Mouse (Mus musculus) kidney, embryonic 14.5 days (tissue): ENCODE data around the gene Edf1. TPM values are rescaled to one million over a fixed set of nuclear protein-coding genes. Genes with fewer than 3 reads are reported as not detected.

Source experiments
- ATAC-seq: fragments of 200-750 bp; cut with Nextera tagmentation; 2 replicates; pipeline ENCODE4 v1.8.0; 2017; ENCODE audit warnings: moderate number of reproducible peaks, mild to moderate bottlenecking, moderate TSS enrichment, moderate library complexity; ENCODE audit not compliant: low FRiP score, low TSS enrichment
- H3K27ac ChIP-seq: fragments of 300-500 bp; sonication (generic); 2 replicates; pipeline ENCODE4 v1.5.1; 2014; ENCODE audit warnings: low read depth, mild to moderate bottlenecking, low read length, moderate library complexity, mixed read lengths
- H3K27me3 ChIP-seq: fragments of 300-500 bp; sonication (generic); 2 replicates; pipeline ENCODE4 v1.6.1; 2014; ENCODE audit warnings: mild to moderate bottlenecking, low read length; ENCODE audit not compliant: control insufficient read depth, insufficient read depth
- H3K36me3 ChIP-seq: fragments of 300-500 bp; sonication (generic); 2 replicates; pipeline ENCODE4 v1.6.1; 2014; ENCODE audit warnings: low read length, mixed read lengths; ENCODE audit not compliant: control insufficient read depth, insufficient read depth
- H3K4me1 ChIP-seq: fragments of 300-500 bp; sonication (generic); 2 replicates; pipeline ENCODE4 v1.6.1; 2014; ENCODE audit warnings: low read length, mixed read lengths; ENCODE audit not compliant: control insufficient read depth, insufficient read depth
- H3K4me2 ChIP-seq: fragments of 300-500 bp; sonication (generic); replicated peaks from 2 replicates; pipeline ENCODE4 v1.6.1; 2014; ENCODE audit warnings: low read depth, mild to moderate bottlenecking, low read length
- H3K4me3 ChIP-seq: fragments of 300-500 bp; sonication (generic); 2 replicates; pipeline ENCODE4 v1.5.1; 2014; ENCODE audit warnings: mild to moderate bottlenecking, low read length
- H3K9ac ChIP-seq: fragments of 300-500 bp; sonication (generic); 2 replicates; pipeline ENCODE4 v1.6.1; 2014; ENCODE audit warnings: low read depth, mild to moderate bottlenecking, low read length, moderate library complexity
- H3K9me3 ChIP-seq: fragments of 300-500 bp; sonication (generic); 2 replicates; pipeline ENCODE4 v1.6.1; 2016; ENCODE audit warnings: low read length; ENCODE audit not compliant: control insufficient read depth
- WGBS: fragments of 180-500 bp; shearing (Covaris S2); extraction: QIAGEN DNeasy Blood & Tissue Kit; methylation state at CpG from one replicate; pipeline ENCODE4 v1.1.7; 2014; 5-methylcytosine and 5-hydroxymethylcytosine counted together
- polyA plus RNA-seq: library from polyadenylated mRNA; unstranded; fragments of >200 nt; fragmentation: Nextera tagmentation; extraction: Ambion mirVana; gene quantifications from 2 replicates; pipeline ENCODE4 v1.2.1, GENCODE M21; 2014

Edf1 gene
- polyA plus RNA-seq, 1 experiment from 2014 or later, result 314 TPM

DNA sequence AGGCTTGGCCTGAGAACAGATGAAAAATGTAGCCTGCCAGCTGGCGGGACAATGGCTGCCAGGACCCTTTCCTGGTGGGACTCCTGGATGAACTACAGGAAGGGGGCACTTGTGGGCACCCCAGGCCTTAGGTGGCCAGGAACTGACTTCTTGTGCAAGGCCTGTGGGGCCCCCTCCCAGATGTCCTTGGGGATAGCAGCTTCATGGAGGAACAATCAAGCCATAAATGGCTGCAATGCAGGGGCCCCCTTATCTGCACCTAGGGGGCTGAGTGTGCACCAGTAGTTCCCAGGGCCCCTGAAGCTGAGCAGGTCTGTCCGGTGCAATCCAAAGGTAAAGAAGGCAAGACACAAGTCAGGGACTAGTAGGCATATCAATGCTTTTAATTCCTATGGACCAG is 15.4 kb downstream of the Edf1 start:
- no peak overlapping the region for H3K4me2 ChIP-seq
- H3K27ac ChIP-seq, result no peak overlapping the region
- H3K9ac ChIP-seq, result no peak overlapping the region
- no peak overlapping the region for H3K4me3 ChIP-seq
- ATAC-seq, result no peak
- H3K9me3 ChIP-seq, result peaks cover 2% of the 10 kb centered on the region; the same call in 1 of the 2 replicates
- WGBS, result 93% methylated on average over 2 of the region's 2 CpGs
- peaks cover 26% of the 10 kb centered on the region for H3K4me1 ChIP-seq
- peaks cover 29% of the 10 kb centered on the region for H3K36me3 ChIP-seq
- peaks cover 25% of the 10 kb centered on the region for H3K27me3 ChIP-seq

- Histone ChIP-seq H3K4me3 (peak overlapping the region; percentile 58), H3K36me3 (peaks cover 19% of the 10 kb centered on the region), H3K4me1 (peaks cover 31% of the 10 kb centered on the region), H3K27me3 (peaks cover 36% of the 10 kb centered on the region), H3K9me3 (peaks cover 2% of the 10 kb centered on the region; the same call in 1 of the 2 replicates), H3K4me2 (peak overlapping the region; percentile 83), H3K27ac (peak overlapping the region; percentile 82; the same call in 1 of the 2 replicates), H3K9ac (peak overlapping the region; percentile 51)
- 20% methylated on average over 11 of the region's 11 CpGs for WGBS
- peak; percentile 1; the same call in 1 of the 2 replicates for ATAC-seq
These were observed 16.5 kb downstream of the Edf1 start for GRCm38 (mm10) chr2:25574136-25574535.

- peaks cover 37% of the 10 kb centered on the region for H3K4me1 ChIP-seq
- WGBS, result under 1% methylated on average over 43 of the region's 45 CpGs
These were observed 17.2 kb downstream of the Edf1 start, which contains the start of the genes Mamdc4 and Phpt1 for GRCm38 (mm10) chr2:25574579-25575431. Mamdc4 (minus strand) TSS chr2:25574845. Phpt1 (minus strand) TSS chr2:25575224.

DNA sequence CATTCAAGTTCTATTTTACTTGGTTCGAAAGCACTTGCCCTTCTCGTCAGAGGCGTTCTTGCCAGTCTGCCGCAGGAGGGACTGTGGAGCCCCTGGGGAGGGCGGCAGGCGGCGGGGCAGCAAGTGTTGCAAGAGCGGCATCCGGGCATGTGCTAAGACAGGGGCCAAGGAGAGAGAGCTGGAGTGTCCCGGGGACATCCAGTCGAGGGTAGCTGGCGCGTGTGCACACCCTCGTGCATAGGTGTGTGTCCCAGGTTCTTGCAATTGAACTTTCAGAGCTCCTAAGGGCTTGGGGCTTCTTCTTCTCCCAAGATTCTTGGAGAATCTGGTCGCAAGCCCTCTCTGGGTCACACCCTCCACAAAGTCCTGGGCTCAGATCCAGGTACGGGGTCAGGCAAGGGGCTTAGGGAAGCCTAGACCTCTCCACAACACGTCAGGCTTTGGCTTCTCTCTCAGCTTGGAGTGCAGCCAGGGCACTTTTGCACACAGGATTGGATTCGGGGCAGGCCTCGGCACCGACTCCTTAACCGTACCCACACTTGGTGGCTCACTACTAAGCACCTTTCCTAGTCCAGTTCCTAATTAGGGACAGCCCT is 17.9 kb downstream of the Edf1 start:
- H3K9ac ChIP-seq, result peak overlapping the region; percentile 51
- H3K9me3 ChIP-seq, result peaks cover 2% of the 10 kb centered on the region; the same call in 1 of the 2 replicates
- peak overlapping the region; percentile 58 for H3K4me3 ChIP-seq
- peaks cover 5% of the 10 kb centered on the region; the same call in 1 of the 2 replicates for H3K36me3 ChIP-seq
- peaks cover 40% of the 10 kb centered on the region for H3K4me1 ChIP-seq
- 18% methylated on average over 21 of the region's 21 CpGs for WGBS
- no peak for ATAC-seq
- peak overlapping the region; percentile 59 for H3K4me2 ChIP-seq
- H3K27ac ChIP-seq, result peak overlapping the region; percentile 82; the same call in 1 of the 2 replicates
- peaks cover 50% of the 10 kb centered on the region for H3K27me3 ChIP-seq

More at GRCm38 (mm10) chr2:25574579-25575431, 17.2 kb downstream of the Edf1 start, which contains the start of the genes Mamdc4 and Phpt1:
- peaks cover 42% of the 10 kb centered on the region for H3K27me3 ChIP-seq
- peaks cover 12% of the 10 kb centered on the region; the same call in 1 of the 2 replicates for H3K36me3 ChIP-seq
- ATAC-seq, result peak; percentile 97
- H3K4me2 ChIP-seq, result peak within 1 kb of the TSS; percentile 83
- H3K9me3 ChIP-seq, result peaks cover 2% of the 10 kb centered on the region; the same call in 1 of the 2 replicates
- peak within 1 kb of the TSS; percentile 51 for H3K9ac ChIP-seq
- peak within 1 kb of the TSS; percentile 82 for H3K27ac ChIP-seq
- peak within 1 kb of the TSS; percentile 58 for H3K4me3 ChIP-seq

- 77% methylated on average over 16 of the region's 16 CpGs for WGBS
- no peak overlapping the region for H3K27ac ChIP-seq
- H3K27me3 ChIP-seq, result peaks cover 56% of the 10 kb centered on the region
- H3K4me2 ChIP-seq, result peak overlapping the region; percentile 59; the same call in 1 of the 2 replicates
- no peak for ATAC-seq
- no peaks in the 10 kb centered on the region; the same call in 1 of the 2 replicates for H3K36me3 ChIP-seq
- 0 out of 2 replicates have a peak overlapping the region, but pooled peaks have one; percentile 58 for H3K4me3 ChIP-seq
- peaks cover 40% of the 10 kb centered on the region for H3K4me1 ChIP-seq
- H3K9ac ChIP-seq, result peak overlapping the region; percentile 51; the same call in 1 of the 2 replicates
- H3K9me3 ChIP-seq, result peaks cover 2% of the 10 kb centered on the region; the same call in 1 of the 2 replicates
These were observed 18.6 kb downstream of the Edf1 start for GRCm38 (mm10) chr2:25576028-25576850.

- Histone ChIP-seq H3K27me3 (peaks cover 56% of the 10 kb centered on the region), H3K9ac (0 out of 2 replicates have a peak overlapping the region, but pooled peaks have one; percentile 23), H3K4me3 (peak overlapping the region; percentile 22), H3K36me3 (no peaks in the 10 kb centered on the region; the same call in 1 of the 2 replicates), H3K27ac (no peak overlapping the region), H3K4me1 (peaks cover 45% of the 10 kb centered on the region), H3K4me2 (peak overlapping the region; percentile 36), H3K9me3 (peaks cover 2% of the 10 kb centered on the region; the same call in 1 of the 2 replicates)
- WGBS, result 15% methylated on average over 92 of the region's 92 CpGs
- ATAC-seq, result no peak
These were observed 19.6 kb downstream of the Edf1 start for GRCm38 (mm10) chr2:25576965-25577891.

DNA sequence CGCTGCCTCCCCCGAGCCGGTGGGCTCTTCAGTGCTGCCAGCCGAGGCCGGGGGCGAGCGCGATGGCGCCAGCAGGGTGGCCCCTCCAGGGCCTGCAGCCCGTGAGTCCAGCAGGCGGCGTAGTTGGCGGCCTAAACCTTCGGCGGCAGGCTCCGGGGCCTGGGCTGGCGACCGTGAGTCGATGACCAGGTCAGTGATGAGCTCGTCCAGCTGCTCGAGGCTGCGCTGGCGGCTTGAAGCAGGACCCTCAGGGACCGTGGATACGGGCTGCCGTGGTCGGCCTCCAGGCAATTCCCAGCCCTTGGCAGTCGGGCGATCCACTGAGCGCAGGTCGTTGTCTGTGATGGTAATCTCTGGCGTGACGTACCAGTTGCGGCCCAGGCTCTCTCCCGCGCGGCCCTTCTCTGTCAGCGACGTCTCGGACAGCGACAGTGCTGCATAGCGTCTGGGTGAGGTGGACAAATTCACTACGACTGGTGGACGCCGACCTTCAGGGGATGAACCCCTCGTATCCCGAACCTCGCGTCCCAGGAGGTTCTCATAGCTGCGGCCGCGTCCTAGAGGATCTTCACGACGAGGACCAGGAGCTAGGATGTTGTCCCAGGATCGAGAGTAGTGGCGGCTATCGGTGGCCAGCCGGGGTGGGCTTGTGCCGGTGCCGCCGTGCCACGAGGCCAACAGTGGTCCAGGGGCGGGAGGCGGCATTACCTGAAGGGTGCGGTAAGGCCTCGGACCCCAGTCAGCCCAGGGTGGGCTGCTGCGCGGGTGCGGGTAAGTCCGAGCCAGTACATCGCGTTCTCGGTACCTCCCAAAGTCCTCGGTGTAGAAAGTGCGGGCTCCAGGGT is 20.5 kb downstream of the Edf1 start:
- H3K36me3 ChIP-seq, result peaks cover 4% of the 10 kb centered on the region
- H3K4me2 ChIP-seq, result peak overlapping the region; percentile 36
- 6% methylated on average over 70 of the region's 75 CpGs for WGBS
- ATAC-seq, result no peak
- peak overlapping the region; percentile 22 for H3K4me3 ChIP-seq
- H3K9me3 ChIP-seq, result peaks cover 2% of the 10 kb centered on the region; the same call in 1 of the 2 replicates
- peaks cover 56% of the 10 kb centered on the region for H3K27me3 ChIP-seq
- 0 out of 2 replicates have a peak overlapping the region, but pooled peaks have one; percentile 23 for H3K9ac ChIP-seq
- peaks cover 52% of the 10 kb centered on the region for H3K4me1 ChIP-seq
- H3K27ac ChIP-seq, result no peak overlapping the region
